Mouse (Mus musculus): ENCODE data around the gene Gm20708.
A peak's percentile ranks its signal among the peaks of the same experiment; 100 is the strongest.
"Not testable (repeated sequence)": the region's sequence is repeated elsewhere in the genome, so short reads cannot be mapped to it uniquely, and the experiment has no call there.

The Gm20708 gene

GRCm38 (mm10) chr11:117781199-117781821, 28.2 kb upstream of the Gm20708 start:
- peak; percentile 87 for DNase-seq

GRCm38 (mm10) chr11:117781993-117782704, 27.3 kb upstream of the Gm20708 start, which contains the start of the genes Tmc8 and Tmc6:
TSS of gene Tmc8 (plus strand) at chr11:117782076.
TSS of gene Tmc6 (minus strand) at chr11:117782198.
- peak; percentile 92 for DNase-seq

GRCm38 (mm10) chr11:117782705-117783034, 26.8 kb upstream of the Gm20708 start:
- no peak for DNase-seq

DNA sequence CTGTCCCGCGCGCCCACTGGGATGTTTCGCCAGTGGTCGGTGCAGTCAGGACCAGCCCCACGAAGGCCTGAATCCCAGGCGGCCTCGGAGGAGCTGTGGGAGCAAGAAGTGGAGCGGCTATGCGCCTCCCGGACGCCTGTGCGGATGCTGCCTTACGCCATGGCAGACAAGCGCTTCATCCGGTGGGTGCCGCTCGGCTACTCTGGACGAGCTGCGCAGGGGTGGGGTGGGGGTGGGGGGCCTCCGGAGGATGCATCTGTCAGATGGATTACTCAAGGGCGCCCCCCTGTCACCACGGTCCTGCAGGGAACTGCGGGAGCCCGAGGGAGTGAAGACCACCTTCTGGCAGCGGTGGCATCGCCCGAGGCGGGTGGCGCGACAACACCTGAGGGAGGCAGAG, 26.4 kb upstream of the Gm20708 start:
- peak; percentile 97 for DNase-seq

DNA sequence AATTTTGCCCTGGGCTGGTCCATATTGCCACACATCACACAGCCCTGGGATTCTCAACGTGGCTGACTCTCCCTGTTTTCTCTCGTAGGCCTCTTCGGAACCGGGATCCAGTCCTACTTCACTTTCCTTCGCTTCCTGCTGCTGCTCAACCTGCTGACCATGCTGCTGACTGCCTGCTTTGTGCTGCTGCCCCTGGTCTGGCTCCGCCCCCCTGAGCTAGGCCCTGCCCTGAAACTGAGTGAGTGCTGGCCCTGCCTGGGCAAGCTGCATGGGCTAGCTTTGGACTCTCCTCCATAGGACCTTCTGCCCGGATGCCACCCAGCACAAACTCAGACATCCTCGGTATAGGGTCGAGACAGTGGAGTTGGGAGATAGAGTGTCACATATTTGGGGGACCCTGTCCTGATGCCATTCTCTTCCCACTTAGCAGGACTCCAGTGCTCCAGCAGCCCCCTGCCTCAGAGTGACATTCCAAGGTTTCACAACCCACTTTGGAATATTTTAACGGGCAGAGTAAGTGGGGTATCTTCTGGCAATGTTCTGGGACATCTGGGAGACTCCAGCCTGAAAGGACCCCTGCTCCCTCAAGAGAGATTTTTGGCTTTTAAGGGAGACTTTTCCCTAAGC, 25.7 kb upstream of the Gm20708 start:
- DNase-seq = peak; percentile 43

DNA sequence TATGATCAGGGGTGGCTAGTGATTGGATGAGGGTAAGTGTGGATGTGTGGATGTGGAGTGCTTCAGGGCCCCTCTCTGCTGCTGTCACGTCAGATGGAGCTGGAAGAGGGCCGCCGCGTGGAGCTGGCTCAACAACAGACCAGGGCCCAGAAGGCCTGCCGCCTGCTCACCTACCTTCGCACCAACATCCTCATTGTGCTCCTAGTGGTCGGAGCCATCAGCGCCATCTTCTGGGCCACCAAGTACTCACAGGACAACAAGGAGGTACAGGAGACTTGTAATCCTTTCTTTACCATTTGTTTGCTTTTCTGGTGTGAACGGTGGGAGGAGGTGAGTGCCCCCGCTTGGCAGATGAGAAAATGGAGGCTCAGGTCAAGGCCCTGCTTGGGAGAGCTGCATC, 23.2 kb upstream of the Gm20708 start:
- peak; percentile 81 for DNase-seq

DNA sequence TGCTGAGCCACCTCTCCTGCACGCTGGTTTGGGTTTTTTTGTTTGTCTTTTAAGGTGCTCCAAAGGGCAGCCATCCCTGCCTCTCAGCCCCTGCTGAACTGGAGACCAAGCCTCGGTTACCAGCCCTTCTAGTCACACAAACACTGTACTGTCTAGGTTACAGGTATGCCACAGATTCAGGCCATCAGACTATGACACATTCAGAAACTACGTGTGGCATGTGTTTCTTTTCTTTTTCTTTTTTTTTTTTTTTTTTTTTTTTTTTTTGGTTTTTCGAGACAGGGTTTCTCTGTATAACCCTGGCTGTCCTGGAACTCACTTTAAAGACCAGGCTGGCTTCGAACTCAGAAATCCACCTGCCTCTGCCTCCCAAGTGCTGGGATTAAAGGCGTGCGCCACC, 21.0 kb upstream of the Gm20708 start:
- not testable (repeated sequence) for DNase-seq

DNA sequence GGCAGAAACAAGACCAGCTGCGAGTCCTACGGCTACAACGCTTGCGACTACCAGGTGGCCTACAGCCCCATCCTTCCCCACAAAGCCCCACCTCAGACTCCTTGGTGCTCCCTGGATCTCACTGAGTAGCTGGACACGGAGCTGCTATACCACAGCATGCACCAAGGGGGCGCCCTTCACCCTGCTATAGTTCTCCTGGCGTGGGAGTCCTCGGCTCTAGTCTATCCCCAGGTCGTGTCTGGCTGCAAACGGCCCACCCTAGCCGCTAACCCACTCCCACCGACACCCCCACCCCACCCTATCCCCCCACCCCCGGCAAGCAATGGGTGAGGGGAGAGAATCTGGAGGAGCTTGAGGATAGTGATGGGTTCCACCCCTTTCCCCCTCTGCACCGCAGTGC, 19.2 kb upstream of the Gm20708 start:
- DNase-seq = peak; percentile 73

- DNase-seq = peak; percentile 34
These were observed 18.6 kb upstream of the Gm20708 start for GRCm38 (mm10) chr11:117790703-117791440.

- DNase-seq = no peak
These were observed 18.1 kb upstream of the Gm20708 start for GRCm38 (mm10) chr11:117791441-117791761.

- peak; percentile 53 for DNase-seq
These were observed 17.1 kb upstream of the Gm20708 start for GRCm38 (mm10) chr11:117792281-117792888.

DNA sequence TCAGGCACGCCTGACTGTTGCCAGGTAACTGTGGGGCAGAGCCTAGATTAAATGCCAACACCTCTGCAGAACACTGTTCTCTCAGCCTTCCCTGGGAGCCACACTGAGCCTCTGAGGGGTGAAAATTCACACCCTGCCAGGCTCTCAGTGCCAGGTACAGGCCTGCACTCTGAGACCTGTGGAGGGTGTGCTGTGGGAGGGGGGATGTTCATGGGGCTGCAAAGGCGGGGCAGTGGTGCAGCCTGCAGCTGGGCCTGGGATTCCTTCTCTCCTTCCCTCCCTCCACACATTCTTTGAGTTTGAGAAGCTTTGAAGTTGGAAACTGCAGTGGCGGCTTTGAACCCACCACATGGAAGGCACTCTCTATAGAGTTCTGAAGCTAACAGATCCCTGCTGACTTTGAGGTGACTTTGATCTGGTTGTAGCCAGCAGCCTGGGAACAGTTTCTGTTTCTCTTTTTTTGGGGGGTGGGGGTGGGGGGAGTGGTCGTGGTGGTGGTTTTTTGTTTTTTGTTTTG, 15.4 kb upstream of the Gm20708 start:
- DNase-seq = peak; percentile 48

- DNase-seq = peak; percentile 27
These were observed 12.5 kb upstream of the Gm20708 start for GRCm38 (mm10) chr11:117796954-117797353.

- DNase-seq = peak; percentile 21
These were observed 11.8 kb upstream of the Gm20708 start, which contains the start of gene 6030468B19Rik for GRCm38 (mm10) chr11:117797511-117798159. TSS of gene 6030468B19Rik (plus strand) at chr11:117797660.

DNA sequence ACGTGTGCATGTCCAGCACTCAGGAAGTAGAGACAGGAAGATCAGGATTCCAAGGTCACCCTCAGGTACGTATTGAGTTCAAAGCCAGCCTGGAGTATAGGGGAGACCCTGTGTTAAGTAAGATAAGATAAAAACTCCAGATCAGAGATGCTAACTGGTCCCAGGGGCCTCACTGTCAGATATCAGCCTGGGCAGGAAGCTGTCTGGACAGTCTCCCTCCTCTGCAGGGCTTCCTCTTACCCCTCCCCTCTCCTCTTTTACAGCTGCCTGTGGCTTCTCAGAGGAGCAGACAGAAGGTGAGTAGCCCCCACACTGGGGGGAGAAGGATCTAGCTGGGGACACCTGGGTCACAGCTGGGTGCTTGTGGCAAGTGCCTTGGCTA, 11.3 kb upstream of the Gm20708 start:
- DNase-seq = peak; percentile 41

- no peak for DNase-seq
These were observed 10.3 kb upstream of the Gm20708 start for GRCm38 (mm10) chr11:117799174-117799573.

- DNase-seq = no peak
These were observed 9.4 kb upstream of the Gm20708 start for GRCm38 (mm10) chr11:117800038-117800437.

GRCm38 (mm10) chr11:117801650-117802049, 7.8 kb upstream of the Gm20708 start:
- DNase-seq = no peak

- DNase-seq = no peak
These were observed 6.2 kb upstream of the Gm20708 start for GRCm38 (mm10) chr11:117803166-117803688.

DNA sequence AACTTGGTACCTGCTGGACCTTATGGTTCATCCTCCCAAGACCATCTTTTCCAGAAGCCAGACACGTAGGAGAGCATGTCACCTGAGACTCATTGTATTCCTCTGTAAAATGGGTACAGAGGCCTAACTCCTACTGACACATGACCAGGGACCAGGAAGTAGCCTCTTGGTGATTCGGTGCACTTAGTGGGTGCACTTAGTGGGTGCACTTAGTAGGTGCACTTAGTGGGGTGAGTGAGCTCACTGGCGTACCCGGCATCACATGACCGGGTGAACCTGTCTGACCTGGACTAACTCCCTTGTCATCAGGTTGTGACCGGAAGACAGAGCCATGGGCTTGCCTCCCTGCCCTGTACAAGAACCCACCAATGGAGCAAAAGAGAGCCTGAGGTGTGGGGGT, 2.7 kb upstream of the Gm20708 start:
- DNase-seq = no peak

- DNase-seq = peak; percentile 84
These were observed 1.1 kb downstream of the Gm20708 start for GRCm38 (mm10) chr11:117810401-117811046.

Measured in thymus, postnatal 25 days (tissue).